Mouse (Mus musculus) hindbrain, embryonic 16.5 days (tissue): ENCODE data around the gene Etv1. TPM values are rescaled to one million over a fixed set of nuclear protein-coding genes. Genes with fewer than 3 reads are reported as not detected.

Experiments
- ATAC-seq: fragments of 200-750 bp; cut with Nextera tagmentation; 2 replicates; pipeline ENCODE4 v1.8.0; 2017; ENCODE audit warnings: moderate TSS enrichment, moderate library complexity
- H3K27ac ChIP-seq: fragments of 300-500 bp; sonication (generic); 2 replicates; pipeline ENCODE4 v1.5.1; 2014; ENCODE audit warnings: low read depth, mild to moderate bottlenecking, control low read depth, low read length, moderate library complexity
- H3K27me3 ChIP-seq: fragments of 300-500 bp; sonication (generic); replicated peaks from 2 replicates; pipeline ENCODE4 v1.6.1; 2014; ENCODE audit warnings: low read length; ENCODE audit not compliant: control insufficient read depth, insufficient read depth
- H3K36me3 ChIP-seq: fragments of 300-500 bp; sonication (generic); 2 replicates; pipeline ENCODE4 v1.6.1; 2014; ENCODE audit warnings: mild to moderate bottlenecking, low read length, moderate library complexity, mixed read lengths; ENCODE audit not compliant: control insufficient read depth, insufficient read depth
- H3K4me1 ChIP-seq: fragments of 300-500 bp; sonication (generic); 2 replicates; pipeline ENCODE4 v1.6.1; 2014; ENCODE audit warnings: low read depth, low read length; ENCODE audit not compliant: control insufficient read depth, insufficient read depth
- H3K4me2 ChIP-seq: fragments of 300-500 bp; sonication (generic); 2 replicates; pipeline ENCODE4 v1.6.1; 2014; ENCODE audit warnings: mild to moderate bottlenecking, low read length, control low read depth, moderate library complexity
- H3K4me3 ChIP-seq: fragments of 300-500 bp; sonication (generic); 2 replicates; pipeline ENCODE4 v1.5.1; 2014; ENCODE audit warnings: mild to moderate bottlenecking, low read length, control low read depth, moderate library complexity
- H3K9ac ChIP-seq: fragments of 300-500 bp; sonication (generic); 2 replicates; pipeline ENCODE4 v1.6.1; 2014; ENCODE audit warnings: low read depth, mild to moderate bottlenecking, control low read depth, low read length, moderate library complexity
- H3K9me3 ChIP-seq: fragments of 300-500 bp; sonication (generic); 2 replicates; pipeline ENCODE4 v1.6.1; 2014; ENCODE audit warnings: mild to moderate bottlenecking, low read length, moderate library complexity; ENCODE audit not compliant: control insufficient read depth
- WGBS: fragments of 180-500 bp; shearing (Covaris S2); extraction: QIAGEN DNeasy Blood & Tissue Kit; methylation state at CpG from one replicate; pipeline ENCODE4 v1.1.7; 2014; 5-methylcytosine and 5-hydroxymethylcytosine counted together
- polyA plus RNA-seq: library from polyadenylated mRNA; unstranded; fragments of >200 nt; fragmentation: Nextera tagmentation; extraction: Ambion mirVana; gene quantifications from 2 replicates; pipeline ENCODE4 v1.2.1, GENCODE M21; 2015

Gene Etv1
- polyA plus RNA-seq, 1 experiment from 2014 or later = 25.8 TPM

DNA sequence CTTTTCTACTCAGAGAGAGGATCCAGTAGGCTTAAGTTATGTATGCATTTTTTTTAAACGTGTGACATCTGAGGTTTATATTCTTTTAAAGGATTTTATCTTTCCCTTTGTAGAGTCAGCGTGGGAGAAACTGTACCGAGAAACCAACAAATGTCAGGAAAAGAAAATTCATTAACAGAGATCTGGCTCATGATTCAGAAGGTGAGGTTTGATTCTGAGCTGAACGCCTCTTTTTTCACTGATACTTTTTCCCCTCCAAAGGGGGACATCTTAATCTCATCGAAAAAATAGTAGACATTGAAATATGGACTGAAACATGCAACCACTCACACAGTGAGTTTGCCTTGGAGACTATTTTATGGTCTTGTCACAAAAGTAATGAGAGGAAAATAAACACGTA, 2.5 kb downstream of the Etv1 start:
- Histone ChIP-seq H3K9me3 (no peaks in the 10 kb centered on the region), H3K4me2 (peak overlapping the region; percentile 99), H3K9ac (no peak overlapping the region), H3K27me3 (no peaks in the 10 kb centered on the region), H3K4me3 (peak overlapping the region; percentile 71), H3K36me3 (no peaks in the 10 kb centered on the region), H3K4me1 (peaks cover 6% of the 10 kb centered on the region), H3K27ac (no peak overlapping the region)
- ATAC-seq = no peak
- 53% methylated on average over 6 of the region's 6 CpGs for WGBS

- no peaks in the 10 kb centered on the region for H3K9me3 ChIP-seq
- no peak overlapping the region for H3K9ac ChIP-seq
- WGBS = 50% methylated on average over 1 of the region's 1 CpGs
- peak overlapping the region; percentile 28; the same call in 1 of the 2 replicates for H3K4me2 ChIP-seq
- no peak overlapping the region for H3K27ac ChIP-seq
- no peaks in the 10 kb centered on the region for H3K36me3 ChIP-seq
- H3K4me3 ChIP-seq = no peak overlapping the region; the same call in 1 of the 2 replicates
- ATAC-seq = no peak
- H3K27me3 ChIP-seq = no peaks in the 10 kb centered on the region
- H3K4me1 ChIP-seq = peaks cover 6% of the 10 kb centered on the region
Observed at GRCm38 (mm10) chr12:38783291-38783690, 4.1 kb downstream of the Etv1 start.

DNA sequence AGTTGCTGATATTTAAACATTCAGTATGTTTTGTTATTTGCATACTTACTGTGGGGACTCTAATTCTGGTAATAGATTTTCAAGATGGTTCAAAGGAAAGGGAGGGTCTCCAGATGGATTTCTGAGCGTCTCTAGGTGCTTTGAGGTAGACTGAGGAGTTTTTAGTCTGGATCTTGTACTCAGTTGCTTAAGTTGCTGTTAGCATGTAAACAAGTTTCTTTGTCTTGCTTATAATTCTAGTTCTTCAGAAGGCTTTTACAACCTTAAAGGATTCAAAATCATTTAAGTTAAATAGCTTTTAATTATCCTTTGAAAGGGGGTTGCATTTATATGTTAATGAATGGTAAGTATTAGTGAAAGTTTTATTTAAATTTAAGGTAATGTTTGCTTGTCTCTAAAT, 5.0 kb downstream of the Etv1 start:
- Histone ChIP-seq H3K27me3 (no peaks in the 10 kb centered on the region), H3K36me3 (no peaks in the 10 kb centered on the region), H3K9ac (no peak overlapping the region), H3K4me1 (peaks cover 4% of the 10 kb centered on the region), H3K9me3 (no peaks in the 10 kb centered on the region), H3K4me3 (no peak overlapping the region), H3K4me2 (peak overlapping the region; percentile 4; the same call in 1 of the 2 replicates), H3K27ac (no peak overlapping the region)
- ATAC-seq = no peak
- WGBS = 19% methylated on average over 1 of the region's 1 CpGs

DNA sequence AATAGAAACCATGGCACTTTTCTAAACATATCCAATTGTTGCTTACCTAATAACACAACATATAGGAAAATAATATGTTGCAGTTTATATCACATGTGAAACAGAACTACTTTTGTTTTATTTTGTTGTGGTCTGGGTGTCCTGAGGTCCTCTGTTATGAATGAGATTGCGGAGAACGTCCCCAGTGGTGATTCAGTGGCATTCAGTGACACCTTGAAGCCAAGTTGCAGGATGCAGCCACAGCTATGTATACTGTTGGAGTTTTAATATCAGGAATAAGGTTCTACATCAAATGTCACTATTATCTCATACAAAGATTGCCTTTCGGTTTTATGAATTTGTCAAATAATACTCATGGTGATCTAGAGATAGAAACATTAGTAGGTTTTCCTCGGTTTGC, 7.4 kb downstream of the Etv1 start:
- 88% methylated on average over 4 of the region's 4 CpGs for WGBS
- Histone ChIP-seq H3K36me3 (no peaks in the 10 kb centered on the region), H3K4me2 (no peak overlapping the region), H3K27ac (no peak overlapping the region), H3K4me3 (no peak overlapping the region), H3K9ac (no peak overlapping the region), H3K9me3 (no peaks in the 10 kb centered on the region), H3K4me1 (no peaks in the 10 kb centered on the region), H3K27me3 (no peaks in the 10 kb centered on the region)
- no peak for ATAC-seq

DNA sequence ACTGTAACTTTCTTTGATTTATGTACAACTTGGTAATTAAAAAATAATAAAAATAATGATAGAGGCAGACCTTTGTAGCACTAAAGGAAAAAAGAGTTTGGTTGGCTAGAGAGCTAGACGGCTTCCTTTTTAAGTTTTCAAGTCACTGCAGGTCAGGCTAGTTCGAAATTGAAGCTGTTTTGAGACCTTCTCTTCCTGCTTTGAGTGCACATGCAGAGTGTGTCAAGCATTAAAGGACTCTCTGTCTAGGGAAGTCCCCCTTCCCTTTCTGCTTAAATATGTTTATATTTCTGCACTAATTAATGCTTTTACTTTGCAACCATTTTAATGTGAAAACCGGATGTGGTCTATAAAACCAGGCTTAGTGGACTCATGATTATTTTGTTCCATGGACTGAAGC, 8.5 kb downstream of the Etv1 start:
- WGBS = 77% methylated on average over 3 of the region's 3 CpGs
- no peak for ATAC-seq
- Histone ChIP-seq H3K9me3 (no peaks in the 10 kb centered on the region), H3K4me1 (no peaks in the 10 kb centered on the region), H3K36me3 (no peaks in the 10 kb centered on the region), H3K9ac (no peak overlapping the region), H3K4me3 (no peak overlapping the region), H3K27me3 (no peaks in the 10 kb centered on the region), H3K4me2 (no peak overlapping the region), H3K27ac (no peak overlapping the region)

GRCm38 (mm10) chr12:38788621-38789020, 9.4 kb downstream of the Etv1 start:
- peak overlapping the region; percentile 29; the same call in 1 of the 2 replicates for H3K4me2 ChIP-seq

GRCm38 (mm10) chr12:38789789-38790355, 10.7 kb downstream of the Etv1 start:
- H3K4me1 ChIP-seq = no peaks in the 10 kb centered on the region
- no peaks in the 10 kb centered on the region for H3K27me3 ChIP-seq
- no peak overlapping the region for H3K9ac ChIP-seq
- H3K36me3 ChIP-seq = no peaks in the 10 kb centered on the region
- no peak for ATAC-seq
- H3K4me3 ChIP-seq = no peak overlapping the region
- no peaks in the 10 kb centered on the region for H3K9me3 ChIP-seq
- H3K4me2 ChIP-seq = no peak overlapping the region
- WGBS = 95% methylated on average over 10 of the region's 10 CpGs
- no peak overlapping the region for H3K27ac ChIP-seq

More at GRCm38 (mm10) chr12:38788621-38789020, 9.4 kb downstream of the Etv1 start:
- Histone ChIP-seq H3K27me3 (no peaks in the 10 kb centered on the region), H3K4me3 (no peak overlapping the region), H3K27ac (no peak overlapping the region), H3K36me3 (no peaks in the 10 kb centered on the region), H3K4me1 (no peaks in the 10 kb centered on the region), H3K9ac (no peak overlapping the region), H3K9me3 (no peaks in the 10 kb centered on the region)
- no peak for ATAC-seq
- 42% methylated on average over 6 of the region's 6 CpGs for WGBS

- Histone ChIP-seq H3K9ac (no peak overlapping the region), H3K27ac (no peak overlapping the region), H3K4me3 (no peak overlapping the region), H3K4me1 (no peaks in the 10 kb centered on the region), H3K4me2 (no peak overlapping the region), H3K9me3 (no peaks in the 10 kb centered on the region), H3K27me3 (no peaks in the 10 kb centered on the region), H3K36me3 (no peaks in the 10 kb centered on the region)
- 79% methylated on average over 4 of the region's 4 CpGs for WGBS
- no peak for ATAC-seq
Observed at GRCm38 (mm10) chr12:38793076-38793475, 13.9 kb downstream of the Etv1 start.

GRCm38 (mm10) chr12:38793697-38794096, 14.5 kb downstream of the Etv1 start:
- no peaks in the 10 kb centered on the region for H3K36me3 ChIP-seq
- no peak overlapping the region for H3K27ac ChIP-seq
- no peak overlapping the region for H3K4me2 ChIP-seq
- WGBS = 57% methylated on average over 2 of the region's 2 CpGs
- H3K9ac ChIP-seq = no peak overlapping the region
- no peak for ATAC-seq
- H3K4me1 ChIP-seq = no peaks in the 10 kb centered on the region
- no peaks in the 10 kb centered on the region for H3K9me3 ChIP-seq
- no peak overlapping the region for H3K4me3 ChIP-seq
- no peaks in the 10 kb centered on the region for H3K27me3 ChIP-seq

DNA sequence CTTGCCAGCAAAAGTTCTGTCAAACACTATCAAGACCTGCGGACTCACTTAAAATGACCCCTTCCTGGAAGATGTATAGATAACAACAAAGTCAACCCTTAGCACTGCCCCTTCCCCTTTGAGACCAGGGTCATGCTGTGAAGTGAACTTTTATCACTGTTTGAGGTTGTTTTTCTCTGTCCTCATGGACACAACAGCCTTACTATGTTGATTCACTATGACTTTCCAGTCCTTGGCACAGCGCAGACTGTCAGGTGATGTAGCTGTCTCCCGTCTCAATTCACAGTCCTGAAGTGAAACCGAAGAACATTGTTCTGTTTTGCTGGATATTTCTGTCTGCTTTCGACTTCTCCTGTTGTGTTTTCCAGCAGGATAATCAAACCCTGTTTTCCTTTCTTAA, 27.9 kb downstream of the Etv1 start:
- Histone ChIP-seq H3K4me1 (no peaks in the 10 kb centered on the region), H3K9ac (no peak overlapping the region), H3K9me3 (no peaks in the 10 kb centered on the region), H3K4me3 (no peak overlapping the region), H3K36me3 (no peaks in the 10 kb centered on the region), H3K27me3 (no peaks in the 10 kb centered on the region), H3K4me2 (no peak overlapping the region), H3K27ac (no peak overlapping the region)
- WGBS = 65% methylated on average over 5 of the region's 5 CpGs
- ATAC-seq = no peak
